Mouse (Mus musculus) embryonic fibroblast, embryonic 13.5 days (primary cell): ENCODE measurements around the gene Olfr53.

Experiments used
- CTCF ChIP-seq: IDR thresholded peaks from 2 replicates; pipeline ENCODE4 v1.5.1; 2011; ENCODE audit warnings: mild to moderate bottlenecking, control low read depth, low read length, moderate library complexity, borderline replicate concordance; ENCODE audit not compliant: insufficient read depth
- POLR2A ChIP-seq: IDR thresholded peaks from 2 replicates; pipeline ENCODE4 v1.6.1; 2011; ENCODE audit warnings: low read depth, mild to moderate bottlenecking, control low read depth, low read length, moderate library complexity

GRCm38 (mm10) chr7:140675863-140676262 lies 29.6 kb downstream of the Olfr53 start:
- TF ChIP-seq CTCF (no peak), POLR2A (no peak)
